Comparison of ENCODE assay signal across 8 mouse cellular contexts in genomic region chr1:51530191-51530926, GRCm38 (mm10). TPM values are rescaled to one million over a fixed set of nuclear protein-coding genes. Genes with fewer than 3 reads are reported as not detected.
DNase-seq lines count a peak whose midpoint lies in the region; ATAC-seq lines count a peak whose summit lies in the region.

No protein-coding gene starts in this region.

- peaks cover 12% of the 10 kb centered on the region; the same call in 1 of the 2 replicates for H3K4me1 ChIP-seq in kidney, embryonic 16.5 days (ENCODE audit: insufficient read depth, low read length)
- no peaks in the 10 kb centered on the region for H3K4me1 ChIP-seq in stomach, embryonic 14.5 days (ENCODE audit: control insufficient read depth, insufficient read depth, low read length)

- H3K4me2 ChIP-seq in kidney, embryonic 16.5 days (replicated peaks; ENCODE audit: low read depth, low read length), result no peak overlapping the region
- no peak overlapping the region for H3K4me2 ChIP-seq in stomach, embryonic 14.5 days (replicated peaks; ENCODE audit: low read depth, low read length)

- WGBS in kidney, embryonic 16.5 days, result 66% methylated on average over 9 of the region's 9 CpGs
- WGBS in stomach, embryonic 14.5 days, result 65% methylated on average over 9 of the region's 9 CpGs

- no peaks in the 10 kb centered on the region for H3K9me3 ChIP-seq in kidney, embryonic 16.5 days (ENCODE audit: low read length)
- no peaks in the 10 kb centered on the region for H3K9me3 ChIP-seq in stomach, embryonic 14.5 days (ENCODE audit: control insufficient read depth, low read depth, low read length)

- H3K9ac ChIP-seq in kidney, embryonic 16.5 days (replicated peaks; ENCODE audit: low read length), result no peak overlapping the region
- H3K9ac ChIP-seq in stomach, embryonic 14.5 days (replicated peaks; ENCODE audit: low read depth, low read length), result no peak overlapping the region

- peak; percentile 46 to 69 for DNase-seq in lung, adult 18-20 months
- DNase-seq in lung, postnatal 10 days, result no peak
- peak; percentile 65 to 70 for DNase-seq in cerebellum, postnatal 14 days
- DNase-seq in thymus, postnatal 10 days (ENCODE audit: low spot score in 2 of 2), result no peak
- no peak for DNase-seq in ovary, postnatal 10 days (ENCODE audit: low spot score)
- no peak for DNase-seq in layer of hippocampus, adult 9-11 months

- no peaks in the 10 kb centered on the region for H3K36me3 ChIP-seq in kidney, embryonic 16.5 days (ENCODE audit: insufficient read depth, low read length)
- no peaks in the 10 kb centered on the region for H3K36me3 ChIP-seq in stomach, embryonic 14.5 days (ENCODE audit: control insufficient read depth, insufficient read depth, low read length)

- peak; percentile 88 for ATAC-seq in kidney, embryonic 16.5 days (ENCODE audit: low FRiP score, low TSS enrichment)
- peak; percentile 56; the same call in 1 of the 2 replicates for ATAC-seq in stomach, embryonic 14.5 days (ENCODE audit: insufficient number of reproducible peaks, insufficient read depth, low FRiP score, low read depth)

- peak overlapping the region; percentile 87 for H3K27ac ChIP-seq in kidney, embryonic 16.5 days (ENCODE audit: low read length)
- peak overlapping the region; percentile 34; the same call in 1 of the 2 replicates for H3K27ac ChIP-seq in stomach, embryonic 14.5 days (ENCODE audit: low read length)

- H3K4me3 ChIP-seq in kidney, embryonic 16.5 days (ENCODE audit: low read length), result no peak overlapping the region
- no peak overlapping the region for H3K4me3 ChIP-seq in stomach, embryonic 14.5 days (ENCODE audit: low read depth, low read length)

- no peaks in the 10 kb centered on the region for H3K27me3 ChIP-seq in kidney, embryonic 16.5 days (ENCODE audit: insufficient read depth, low read length)
- no peaks in the 10 kb centered on the region for H3K27me3 ChIP-seq in stomach, embryonic 14.5 days (ENCODE audit: control insufficient read depth, insufficient read depth, low read length)

RNA-seq across cellular contexts. Expression of gene Nabp1, which starts 52.1 kb away (rescaled TPM):
- 26.0 and 29.3 TPM in 2 replicates for polyA plus RNA-seq in kidney, embryonic 16.5 days (2015; fragmentation: Nextera tagmentation; extraction: Ambion mirVana)
- 12.6 and 13.2 TPM in 2 replicates for polyA plus RNA-seq in stomach, embryonic 14.5 days (2014; fragmentation: Nextera tagmentation; extraction: Ambion mirVana)

Comparison
In these comparisons a context has a peak if more than half of its experiments do, and no peak if none do; other contexts are left out.
1. DNase-seq: peak in lung, adult 18-20 months (2 of 2) and cerebellum, postnatal 14 days (2 of 2); none in lung, postnatal 10 days (single experiment), thymus, postnatal 10 days (0 of 2), ovary, postnatal 10 days (single experiment) and layer of hippocampus, adult 9-11 months (single experiment).